Mouse (Mus musculus) lung, postnatal 0 days (tissue): ENCODE measurements around the gene St3gal4.

Source experiments
- CTCF ChIP-seq: IDR thresholded peaks from 2 replicates; pipeline ENCODE4 v1.5.1; 2016; ENCODE audit warnings: antibody characterized with exemption, mild to moderate bottlenecking
- EP300 ChIP-seq: IDR thresholded peaks from 2 replicates; pipeline ENCODE4 v1.6.1; 2016; ENCODE audit warnings: antibody characterized with exemption, mild to moderate bottlenecking, control low read depth

DNA sequence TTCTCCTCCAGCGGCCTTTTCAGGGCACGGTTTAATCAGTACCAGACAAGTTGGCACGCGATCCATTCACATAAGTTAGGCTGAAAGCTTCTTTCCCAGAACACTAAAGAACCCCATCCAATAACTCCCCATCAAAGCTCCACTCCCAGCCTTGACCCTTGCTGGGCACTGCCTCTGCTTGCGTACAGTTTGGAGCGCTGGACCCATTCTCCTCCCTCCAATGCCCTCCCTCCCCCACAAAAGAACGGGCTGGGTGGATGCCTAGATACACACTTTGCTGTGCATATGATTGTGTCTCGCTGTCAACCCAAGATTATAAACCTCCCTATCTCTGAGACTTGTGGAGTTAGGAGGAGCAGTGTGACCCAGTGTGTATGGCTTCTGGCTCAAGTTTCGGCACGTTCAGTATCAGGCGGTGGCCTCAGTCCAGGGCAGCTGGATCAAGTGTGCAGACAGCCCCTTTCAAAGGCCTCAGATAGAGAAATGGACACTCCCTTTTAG lies 74.0 kb downstream of the St3gal4 start:
- TF ChIP-seq CTCF (no peak), EP300 (no peak)
